Mouse (Mus musculus) adrenal gland, adult 8-10 months (tissue): Measurements from ENCODE around the gene Slc27a5. TPM values are rescaled to one million over a fixed set of nuclear protein-coding genes. Genes with fewer than 3 reads are reported as not detected.

Experiments used
- DNase-seq: peaks from one replicate; pipeline ENCODE4 v3.0.0; 2022
- total RNA-seq, 4 experiments: library from RNA; stranded (reverse); gene quantifications; 2 replicates each; pipeline ENCODE4 v1.2.4; 2022

The Slc27a5 gene
- total RNA-seq = under 1 TPM in 2 of 4 experiments, not detected in 2; 0.18 to 0.32 TPM

DNA sequence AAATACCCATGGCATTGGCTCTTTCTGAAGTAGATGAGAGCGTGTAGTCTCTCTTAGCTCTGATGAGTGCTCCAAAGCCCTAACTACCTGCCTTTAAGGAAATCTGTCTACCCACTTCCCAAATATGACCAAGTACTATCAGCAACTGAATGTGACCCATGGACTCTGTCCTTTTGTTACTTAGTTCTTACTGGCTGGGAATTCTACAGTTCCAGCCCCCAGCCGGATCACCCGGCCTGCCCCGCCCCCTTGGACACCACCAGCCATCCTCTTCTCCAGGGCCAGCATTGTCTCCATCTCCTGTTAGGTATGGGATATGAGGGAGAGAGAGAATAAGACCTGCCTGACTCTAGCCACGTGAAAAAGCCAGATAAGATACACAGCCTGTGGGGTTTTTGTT is at the start of gene Slc27a5:
TSS of gene Slc27a5 (minus strand) at position 140 of the 400 bp plus-strand sequence.
- DNase-seq = no peak

DNA sequence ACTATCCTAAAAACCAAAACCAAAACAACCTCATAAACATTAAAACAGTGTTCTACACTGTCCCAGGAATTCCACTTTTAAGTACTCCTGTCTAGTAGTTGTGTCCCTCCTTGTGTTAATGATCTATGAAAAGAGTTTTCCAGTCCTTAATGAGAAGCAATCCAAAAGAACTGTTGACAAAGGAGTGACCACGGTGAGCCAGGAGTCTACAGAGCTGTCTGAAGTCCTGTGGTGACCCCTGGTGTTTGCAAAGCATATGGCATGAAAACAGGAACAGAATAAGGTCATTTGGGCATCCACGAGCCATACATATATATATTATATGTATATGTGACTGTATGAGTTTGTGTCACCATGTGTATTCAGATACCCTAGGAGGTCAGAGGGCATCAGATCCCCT is 48.1 kb upstream of the Slc27a5 start:
- peak; percentile 44 for DNase-seq

DNA sequence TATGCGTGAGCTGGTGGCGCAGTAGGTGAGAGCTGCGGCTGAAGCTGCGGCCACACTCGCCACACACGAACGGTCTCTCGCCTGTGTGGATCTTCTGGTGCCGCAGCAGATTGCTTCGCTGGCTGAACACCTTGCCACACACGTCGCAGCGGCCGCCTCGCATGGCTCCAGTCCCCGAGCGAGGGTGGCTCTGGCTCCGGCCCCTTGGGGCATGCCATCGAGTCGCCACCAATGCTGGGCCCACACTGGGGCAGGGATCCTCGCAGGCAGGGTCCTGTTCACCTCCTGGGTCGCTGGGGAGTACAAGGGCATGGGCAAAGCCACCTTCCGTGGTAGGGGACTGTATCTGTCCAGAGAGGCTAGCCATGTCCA is 46.2 kb upstream of the Slc27a5 start:
- DNase-seq = no peak

DNA sequence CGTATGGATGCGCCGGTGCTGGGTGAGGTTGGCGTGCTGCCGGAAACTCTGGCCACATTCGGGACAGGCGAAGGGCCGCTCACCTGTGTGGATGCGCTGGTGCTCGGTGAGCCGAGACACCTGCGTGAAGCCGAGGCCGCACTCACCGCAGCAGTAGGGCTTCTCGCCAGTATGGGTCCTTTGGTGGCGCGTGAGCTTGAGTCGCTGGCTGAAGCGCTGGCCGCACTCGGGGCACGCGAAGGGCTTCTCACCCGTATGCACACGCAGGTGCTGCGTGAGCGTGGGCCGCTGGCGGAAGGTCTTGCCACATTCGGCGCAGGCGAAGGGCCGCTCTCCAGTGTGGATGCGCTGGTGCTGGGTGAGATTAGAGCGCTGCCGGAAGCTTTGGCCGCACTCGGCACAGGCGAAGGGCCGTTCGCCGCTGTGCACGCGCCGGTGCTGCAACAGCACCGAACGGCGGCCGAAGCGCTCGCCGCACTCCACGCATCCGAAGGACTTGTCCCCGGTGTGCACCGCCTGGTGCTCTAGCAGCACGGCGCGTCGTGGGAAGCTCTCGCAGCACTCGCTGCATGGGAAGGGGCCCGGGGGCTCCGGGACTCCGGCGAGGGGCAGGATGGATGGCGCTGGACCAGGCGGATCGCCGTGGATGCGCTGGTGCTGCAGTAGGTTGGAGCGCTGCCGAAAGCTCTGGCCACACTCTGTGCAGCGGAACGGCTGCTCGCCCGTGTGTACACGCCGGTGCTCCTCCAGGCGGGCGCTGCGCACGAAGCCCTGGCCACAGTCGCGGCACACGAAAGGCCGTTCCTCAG is 45.7 kb upstream of the Slc27a5 start:
- peak; percentile 28 for DNase-seq

DNA sequence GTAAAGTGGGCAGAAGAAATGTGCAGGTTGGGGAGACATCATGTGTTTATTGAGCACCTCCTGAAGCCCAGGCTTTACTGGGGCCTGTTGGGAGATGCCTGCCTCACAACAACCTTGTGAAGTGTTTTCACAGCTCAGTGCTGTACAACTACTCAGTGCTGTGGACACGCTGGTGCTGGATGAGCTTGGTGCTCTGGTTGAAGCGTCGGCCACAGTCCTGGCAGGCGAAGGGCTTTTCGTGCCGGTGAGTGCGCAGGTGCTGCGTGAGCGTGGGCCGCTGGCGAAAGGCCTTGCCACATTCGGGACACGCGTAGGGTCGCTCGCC is 45.1 kb upstream of the Slc27a5 start:
- DNase-seq = no peak

DNA sequence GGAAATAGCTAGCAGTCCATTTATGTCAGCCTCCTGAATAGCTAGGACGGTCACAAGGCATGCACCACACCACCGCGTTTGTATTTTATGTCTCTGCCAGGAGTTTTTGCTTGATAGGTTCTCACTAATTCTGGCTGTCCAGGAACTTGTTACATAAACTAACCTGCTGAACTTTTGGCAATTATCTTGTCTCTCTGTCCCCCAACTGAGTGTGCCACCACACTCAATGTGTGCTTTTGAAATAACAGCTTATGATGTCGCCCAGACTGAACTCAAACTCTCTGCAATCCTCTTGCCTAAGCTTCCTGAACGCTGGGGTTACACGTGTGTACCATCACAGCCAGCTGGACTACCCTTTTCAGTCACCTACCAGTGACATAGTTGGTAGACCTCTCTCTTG is 44.5 kb upstream of the Slc27a5 start:
- DNase-seq = no peak

DNA sequence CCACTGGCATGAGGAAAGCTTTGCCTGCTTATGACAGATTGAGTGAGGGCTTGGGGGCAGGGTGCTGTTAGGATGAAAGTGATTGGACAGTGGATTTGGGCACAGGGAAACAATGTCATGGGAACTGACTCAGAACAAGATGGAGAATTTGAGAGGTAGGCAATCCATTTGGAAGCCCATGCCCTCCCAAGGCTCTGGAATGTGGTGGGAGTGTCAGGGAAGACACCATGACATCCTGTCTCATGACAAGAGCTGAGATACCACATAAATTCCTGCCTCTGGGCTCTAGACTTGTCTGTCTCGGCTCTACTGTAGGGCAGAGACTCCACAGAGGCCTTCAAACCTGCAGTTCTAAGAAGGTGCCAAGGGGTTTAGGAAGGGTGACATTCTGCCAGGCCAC is 43.3 kb upstream of the Slc27a5 start:
- no peak for DNase-seq

DNA sequence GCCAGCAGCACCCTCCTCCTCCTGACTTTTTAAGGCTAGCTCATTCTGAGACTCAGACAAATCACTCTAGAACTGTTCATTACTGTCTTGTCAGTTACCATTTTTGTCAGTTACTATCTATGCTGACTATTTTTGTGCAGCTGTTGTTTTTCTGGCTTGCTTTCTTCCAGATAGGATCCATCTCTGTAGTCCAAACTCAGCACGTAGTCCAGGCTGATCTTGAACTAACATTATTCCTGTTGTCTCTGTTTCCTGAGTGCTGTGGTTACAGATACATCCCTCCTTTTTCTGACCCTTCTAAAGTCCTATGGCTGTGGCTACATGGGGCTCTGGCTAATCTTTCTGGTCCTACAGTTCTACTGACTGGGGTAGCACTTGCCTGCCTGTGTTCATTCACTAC is 41.2 kb upstream of the Slc27a5 start:
- DNase-seq = no peak

DNA sequence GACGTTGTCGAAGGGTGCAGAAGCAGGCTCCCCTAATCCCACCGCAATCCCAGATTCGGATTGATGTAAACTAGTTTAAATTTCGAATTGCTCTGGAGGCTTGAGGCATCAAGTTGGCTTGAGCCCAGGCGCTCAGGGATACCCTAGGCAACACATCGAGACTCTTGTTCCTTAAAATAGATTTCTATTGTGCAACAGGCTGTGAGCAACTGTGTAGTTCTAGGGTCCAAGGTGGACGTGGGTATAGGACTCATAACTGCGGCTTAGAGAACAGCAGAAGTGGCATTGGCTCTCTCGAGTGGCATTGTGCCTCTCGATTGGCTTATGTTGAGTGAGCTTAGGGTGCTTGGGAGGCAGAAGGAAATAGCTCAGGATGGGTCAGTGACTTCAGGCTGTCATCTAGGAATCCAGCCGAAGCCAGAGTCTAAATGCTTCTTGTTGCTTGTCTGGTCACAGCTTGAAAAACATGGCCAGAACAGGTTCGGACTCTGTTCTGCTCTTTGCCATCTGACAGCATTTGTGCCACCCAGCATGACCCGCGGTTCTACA is 40.7 kb upstream of the Slc27a5 start:
- no peak for DNase-seq

DNA sequence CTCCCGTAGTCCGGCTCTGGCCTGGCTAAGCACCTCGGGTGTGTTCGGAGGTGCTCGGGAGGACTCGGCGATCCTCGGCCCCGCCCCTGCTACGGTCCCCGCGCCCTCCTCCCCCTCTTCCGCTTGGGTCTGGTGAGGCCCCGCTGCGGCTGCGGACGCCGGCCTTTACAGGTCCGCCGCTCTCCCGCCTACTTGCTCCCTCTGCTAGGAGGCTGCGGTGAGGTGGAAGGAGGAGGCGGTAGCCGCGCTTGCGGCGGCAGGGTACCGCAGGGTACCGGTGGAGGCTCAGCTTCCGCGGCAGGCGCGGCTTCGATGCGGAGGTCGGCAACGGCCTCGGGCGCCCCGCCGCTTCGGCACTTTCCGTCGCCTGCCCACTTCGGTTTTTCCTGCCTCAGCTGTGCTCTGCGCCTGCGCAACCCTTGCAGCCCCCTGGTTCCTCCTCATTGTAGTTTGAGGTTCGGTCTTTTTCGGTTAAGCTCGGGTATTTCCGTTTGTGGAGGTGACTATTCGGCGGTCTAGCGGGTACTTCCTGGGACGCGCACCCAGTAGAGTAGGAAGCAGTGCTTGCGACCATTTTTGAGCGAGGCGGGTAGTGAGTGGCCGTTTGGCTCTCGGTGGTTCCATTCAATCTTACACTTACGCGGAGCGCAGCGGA is 40.0 kb upstream of the Slc27a5 start, which contains the start of gene Ube2m:
TSS of gene Ube2m (minus strand) at position 375 of the 655 bp plus-strand sequence.
- peak; percentile 96 for DNase-seq

DNA sequence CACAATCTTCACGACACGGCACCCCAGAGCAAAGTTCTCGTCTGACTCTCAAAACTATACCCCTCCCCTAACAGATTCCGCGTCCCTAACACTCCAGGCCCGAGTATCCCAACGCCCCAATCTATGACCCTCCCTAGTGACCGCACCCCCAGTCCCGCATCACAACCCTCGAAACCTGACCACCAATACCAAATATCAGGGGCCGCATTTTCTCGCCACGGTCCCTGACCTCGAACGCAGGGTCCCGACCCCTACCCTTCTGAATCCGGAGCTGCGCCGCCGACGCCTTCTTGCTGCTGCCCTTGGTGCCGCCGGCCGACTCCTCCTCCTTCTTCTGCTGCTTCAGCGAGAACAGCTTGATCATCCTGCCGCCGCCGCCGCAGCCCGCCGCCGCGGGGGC is 39.4 kb upstream of the Slc27a5 start:
- DNase-seq = peak; percentile 55

DNA sequence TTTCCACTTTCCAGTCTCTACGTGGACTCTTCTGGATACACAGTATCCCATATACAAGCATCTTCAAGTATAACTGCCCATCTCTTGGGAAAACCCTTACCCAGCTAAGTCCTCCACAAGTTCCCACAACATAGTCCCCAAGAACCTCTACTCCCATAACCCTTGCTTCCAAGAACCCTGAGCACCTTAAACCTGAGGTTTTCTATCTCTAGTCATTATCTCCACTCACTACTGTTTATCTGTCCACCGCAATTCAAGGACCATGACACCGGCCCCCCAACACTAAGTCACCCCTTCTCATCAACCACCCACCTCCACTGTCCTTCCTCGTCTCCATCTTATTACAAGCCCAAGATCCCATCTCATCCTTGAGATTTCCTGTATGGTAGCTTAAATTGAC is 38.8 kb upstream of the Slc27a5 start:
- peak; percentile 7 for DNase-seq

DNA sequence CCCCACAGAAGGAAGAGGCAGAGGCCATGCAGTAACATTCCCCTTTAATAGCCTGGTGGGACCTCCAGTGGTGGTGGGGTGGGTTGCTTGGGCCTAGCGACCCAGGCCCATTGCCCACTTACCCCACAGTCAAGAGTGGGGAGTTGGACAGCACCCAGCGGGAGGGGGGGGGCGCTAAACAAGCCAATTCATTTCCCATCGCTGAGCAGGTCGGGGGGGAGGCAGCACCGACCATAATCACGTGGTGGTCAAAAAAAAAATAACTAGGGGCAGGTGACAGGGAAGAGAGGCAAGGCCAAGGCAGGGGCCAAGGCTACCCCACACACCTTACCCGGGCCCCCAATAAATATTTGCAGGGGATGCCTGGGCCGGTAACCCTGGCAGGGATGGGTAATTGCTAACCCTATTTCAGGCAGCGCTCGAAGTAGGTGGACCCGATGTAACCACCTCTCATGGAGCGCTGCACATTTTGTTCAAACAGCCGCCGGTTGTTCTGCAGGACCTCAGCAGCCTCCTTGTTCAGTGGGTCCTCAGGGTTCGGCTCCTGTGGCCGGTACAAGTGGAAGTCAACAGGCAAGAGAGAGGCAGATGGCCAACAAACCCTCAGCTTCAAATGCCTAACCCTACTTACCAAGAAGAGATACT is 37.3 kb upstream of the Slc27a5 start:
- peak; percentile 36 for DNase-seq

DNA sequence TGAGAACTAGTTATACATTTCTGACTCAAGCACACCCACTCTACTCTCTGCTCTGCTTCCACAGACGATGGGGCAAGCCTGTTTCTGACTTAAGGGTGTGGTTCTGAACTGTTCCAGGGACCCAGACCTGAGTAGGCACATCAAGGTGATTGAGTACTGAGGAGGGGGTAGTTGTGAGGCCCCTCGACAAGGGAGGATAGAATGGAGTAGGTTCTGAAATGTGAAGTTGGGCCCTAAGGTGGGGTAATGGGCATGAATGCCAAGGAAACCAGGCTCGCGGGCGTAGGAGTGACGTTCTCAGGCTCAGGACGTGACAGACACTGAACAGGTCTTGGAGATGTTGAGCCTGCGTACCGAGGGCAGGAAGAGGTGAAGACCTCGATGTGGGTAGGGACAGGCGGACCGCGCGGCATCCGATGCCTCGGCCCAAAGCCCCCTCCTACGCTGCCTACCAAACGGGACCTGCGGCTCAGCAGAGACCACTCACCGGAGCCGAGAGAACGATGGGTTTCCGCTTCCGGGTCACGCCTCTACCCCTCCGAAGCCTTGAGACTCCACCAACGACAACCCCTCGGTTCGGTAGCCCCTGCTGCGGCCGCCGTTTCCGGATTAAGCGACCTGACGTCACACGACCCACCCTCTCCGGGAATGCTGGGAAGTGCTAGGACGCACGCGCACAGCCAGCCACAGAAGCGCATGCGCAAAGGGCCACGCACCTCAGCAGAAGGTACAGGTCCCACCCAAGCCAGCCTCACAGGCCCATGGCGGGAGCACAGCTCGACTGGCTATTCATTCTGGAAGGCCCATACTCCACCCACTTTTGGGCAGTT is 36.4 kb upstream of the Slc27a5 start, which contains the start of gene Chmp2a:
TSS of gene Chmp2a (minus strand) at position 660 of the 830 bp plus-strand sequence.
- DNase-seq = peak; percentile 98

DNA sequence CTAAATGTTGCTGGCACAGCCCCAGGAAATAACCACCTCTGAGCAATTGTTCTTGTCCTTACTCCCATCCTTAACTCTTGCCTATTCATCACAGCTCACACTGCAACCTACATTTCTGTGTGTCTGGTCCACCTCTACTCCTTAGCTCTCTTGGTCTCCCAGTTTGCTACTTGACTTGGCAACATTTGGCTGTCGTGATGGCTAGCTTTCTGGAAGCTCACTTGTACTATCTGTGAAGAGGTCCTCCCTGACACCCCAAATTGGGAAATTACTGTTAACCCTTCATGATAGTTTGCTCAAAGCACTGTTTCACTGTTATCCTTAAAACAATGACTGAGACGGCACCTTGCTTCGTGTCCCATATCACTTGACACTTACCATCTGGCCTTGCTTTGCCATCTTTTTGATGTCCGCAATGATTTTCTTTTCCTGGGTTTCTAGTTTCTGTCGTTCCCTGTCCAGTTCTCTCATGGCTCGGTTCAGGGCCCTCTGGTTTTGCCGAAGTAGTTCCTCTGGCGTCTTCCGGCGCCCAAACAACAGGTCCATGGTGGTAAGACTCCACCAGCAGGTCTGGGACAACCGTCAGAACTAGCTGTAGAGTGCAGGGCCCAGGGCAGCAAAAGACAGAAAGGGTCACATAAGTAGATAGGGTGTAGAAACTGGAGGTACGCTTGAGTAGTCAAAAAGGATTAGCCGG is 35.6 kb upstream of the Slc27a5 start:
- DNase-seq = no peak

DNA sequence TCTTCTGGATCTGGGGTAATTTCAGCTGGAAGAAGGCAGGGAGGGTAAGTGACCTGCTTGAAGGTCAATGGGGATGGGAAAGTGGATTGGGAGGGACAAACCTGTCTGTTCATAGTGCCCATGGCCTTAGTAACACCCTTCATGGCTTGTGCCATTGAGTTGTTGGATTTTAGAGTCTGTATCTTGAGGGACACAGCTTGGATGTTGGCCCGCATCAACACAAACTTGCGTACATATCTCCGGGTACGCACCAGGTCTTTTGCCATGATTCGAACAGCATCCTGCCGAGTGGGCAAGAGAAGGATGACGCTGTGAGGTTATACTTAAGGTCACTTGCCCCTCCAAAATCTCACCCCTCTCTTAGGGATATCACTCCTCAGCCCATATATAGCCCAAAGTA is 34.5 kb upstream of the Slc27a5 start:
- no peak for DNase-seq

DNA sequence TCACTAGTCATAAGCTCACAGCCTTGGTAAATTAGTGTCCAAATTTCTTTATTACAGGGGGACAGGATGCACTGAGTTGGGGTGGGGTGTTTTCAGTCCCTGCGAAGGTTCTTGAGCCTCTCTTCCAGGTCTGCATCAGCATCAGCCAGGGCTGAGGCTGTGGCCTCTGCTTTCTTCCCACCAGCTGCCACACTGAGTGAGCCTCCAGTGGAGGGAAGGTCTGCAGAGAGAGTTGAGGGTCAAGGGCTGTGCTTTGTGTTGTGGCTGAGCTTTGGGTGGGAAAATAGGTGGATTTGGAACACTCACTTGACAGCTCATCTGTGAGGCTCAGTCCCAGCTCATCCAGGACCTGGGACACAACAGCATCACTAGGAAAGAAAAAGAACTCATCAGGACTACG is 34.0 kb upstream of the Slc27a5 start:
- DNase-seq = no peak

DNA sequence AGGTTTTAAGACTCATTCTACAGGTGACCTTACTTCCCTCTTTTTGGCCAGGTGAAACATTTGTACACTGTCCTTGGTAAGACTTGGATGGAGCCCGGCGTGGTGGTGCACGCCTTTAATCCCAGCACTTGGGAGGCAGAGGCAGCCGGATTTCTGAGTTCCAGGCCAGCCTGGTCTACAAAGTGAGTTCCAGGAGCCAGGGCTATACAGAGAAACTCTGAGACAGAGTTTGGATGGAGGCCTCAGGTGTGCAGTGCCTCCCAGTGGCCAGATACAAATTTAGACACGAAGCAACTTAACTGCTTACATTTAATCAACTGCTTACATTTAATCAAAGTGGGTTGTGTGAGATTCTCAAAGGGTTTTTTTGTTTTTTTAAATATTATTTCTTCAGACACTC is 33.1 kb upstream of the Slc27a5 start:
- DNase-seq = peak; percentile 17

DNA sequence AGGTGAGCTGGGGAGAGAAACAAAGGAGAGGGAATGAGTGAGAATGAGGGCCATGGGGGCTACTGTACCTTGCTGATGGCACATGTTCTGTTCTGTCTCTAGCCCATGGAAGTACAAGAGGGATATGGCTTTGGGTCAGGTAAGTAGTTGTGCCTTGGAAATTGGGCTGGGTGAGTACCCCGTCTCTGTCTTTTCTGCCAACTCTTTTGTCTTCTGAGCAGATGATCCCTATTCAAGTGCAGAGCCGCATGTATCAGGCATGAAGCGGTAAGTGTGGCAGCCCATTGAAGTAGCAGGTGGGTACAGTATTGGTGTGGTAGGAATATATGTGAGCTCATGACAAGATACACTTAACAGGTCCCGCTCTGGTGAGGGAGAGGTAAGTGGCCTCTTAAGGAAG is 31.0 kb upstream of the Slc27a5 start:
- no peak for DNase-seq

DNA sequence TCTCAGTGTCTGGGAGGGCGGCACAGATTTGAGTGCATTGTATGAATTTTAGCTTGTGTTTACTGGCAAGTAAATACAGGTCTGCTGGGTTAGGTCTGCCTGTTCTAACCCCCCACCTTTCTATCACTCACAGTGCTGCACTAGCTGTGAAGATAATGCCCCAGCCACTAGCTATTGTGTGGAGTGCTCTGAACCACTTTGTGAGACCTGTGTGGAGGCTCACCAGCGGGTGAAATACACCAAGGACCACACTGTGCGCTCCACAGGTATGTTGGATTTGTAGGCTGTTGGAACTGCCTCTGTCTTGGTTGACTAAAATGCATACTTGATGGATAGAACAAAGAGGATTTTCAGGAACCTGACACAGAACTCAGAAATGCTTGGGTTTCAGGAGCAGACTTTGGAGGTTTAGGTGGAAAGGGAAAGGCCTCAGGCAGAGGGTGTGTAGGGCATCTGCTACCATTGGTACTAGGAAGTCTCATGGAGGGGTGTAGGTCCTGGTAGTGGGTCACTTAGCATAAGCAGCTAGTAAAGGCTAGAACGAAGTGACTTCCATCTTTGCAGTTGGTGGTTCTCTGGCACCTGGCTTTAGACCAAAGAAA is 27.6 kb upstream of the Slc27a5 start:
- DNase-seq = no peak

DNA sequence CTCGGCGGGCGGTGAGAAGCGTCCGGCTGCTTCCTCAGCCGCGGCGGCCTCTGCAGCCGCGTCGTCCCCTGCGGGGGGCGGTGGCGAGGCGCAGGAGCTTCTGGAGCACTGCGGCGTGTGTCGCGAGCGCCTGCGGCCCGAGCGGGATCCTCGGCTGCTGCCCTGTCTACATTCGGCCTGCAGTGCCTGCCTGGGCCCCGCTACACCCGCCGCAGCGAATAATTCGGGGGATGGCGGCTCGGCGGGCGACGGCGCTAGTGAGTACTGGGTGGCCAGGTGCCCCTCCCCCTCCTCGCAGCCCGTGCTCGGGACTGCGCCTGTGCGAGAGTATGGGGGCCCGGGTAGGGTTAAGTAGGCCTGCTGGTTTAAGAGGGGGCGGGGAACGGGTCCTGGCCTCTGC is 26.8 kb upstream of the Slc27a5 start:
- DNase-seq = peak; percentile 71
